ENCODE assay signal across 9 mouse cellular contexts in the genomic region with DNA sequence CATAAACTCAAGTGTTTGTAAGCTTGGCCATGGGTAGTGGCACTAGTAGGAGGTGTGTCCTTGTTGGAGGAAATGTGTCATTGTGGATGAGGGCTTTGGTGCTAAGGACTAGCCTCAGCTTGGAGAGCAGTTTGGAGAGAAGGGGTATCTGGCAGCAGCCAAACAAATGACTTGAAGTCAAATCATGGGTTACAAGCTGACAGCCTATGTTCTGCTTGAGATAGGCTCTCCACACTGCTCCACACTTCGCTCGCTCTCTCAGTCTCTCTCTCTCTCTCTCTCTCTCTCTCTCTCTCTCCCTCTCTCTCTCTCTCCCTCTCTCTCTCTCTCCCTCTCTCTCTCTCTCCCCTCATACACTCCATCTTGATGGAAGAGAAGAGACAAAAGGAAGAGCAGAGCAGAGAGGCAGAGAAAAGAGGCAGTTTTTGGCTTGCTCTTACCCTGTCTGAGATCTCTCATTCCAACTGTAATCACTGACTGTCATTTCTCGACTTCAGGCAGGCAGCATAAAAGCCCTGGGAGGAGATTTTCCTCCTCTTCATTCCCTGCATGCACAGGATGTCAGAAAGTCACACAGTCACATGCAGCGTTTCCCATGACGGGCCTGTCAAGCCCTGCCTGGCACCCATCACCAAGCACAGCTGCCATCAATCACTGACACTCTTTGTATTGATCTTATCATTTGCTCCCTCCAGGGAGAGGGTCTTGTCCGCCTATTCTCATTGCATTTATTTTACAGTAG.
A peak's percentile ranks its signal among the peaks of the same experiment; 100 is the strongest.
DNase-seq lines count a peak whose midpoint lies in the region; ATAC-seq lines count a peak whose summit lies in the region.
"Had no signal": no experiment of that assay in that cellular context is flagged by ENCODE, and none has a peak within 500 bp of the region (broad histone marks: within the 10 kb centered on the region; RNA-seq: fewer than 3 reads in every experiment).

No protein-coding gene starts in this region.

- no peak overlapping the region for H3K9ac ChIP-seq in embryonic facial prominence, embryonic 14.5 days (ENCODE audit: low read depth, low read length)
- no peak overlapping the region for H3K9ac ChIP-seq in heart, embryonic 15.5 days

- DNase-seq in kidney, postnatal 4 days, result peak; percentile 47 to 50
- no peak for DNase-seq in kidney, postnatal 14 days
- peak; percentile 29 for DNase-seq in embryonic facial prominence, embryonic 14.5 days (ENCODE audit: low spot score)
- peak; percentile 30 for DNase-seq in lung, postnatal 25 days (ENCODE audit: low spot score)
- no peak for DNase-seq in adrenal gland, adult 2 months
- no peak for DNase-seq in frontal cortex, postnatal 14 days (ENCODE audit: low spot score in 2 of 2)
- no peak for DNase-seq in gastrocnemius, postnatal 36 days
- DNase-seq: cerebellum, adult 9-10 months had no signal

- H3K27ac ChIP-seq in embryonic facial prominence, embryonic 14.5 days (replicated peaks; ENCODE audit: low read depth, low read length), result no peak overlapping the region
- H3K27ac ChIP-seq in heart, embryonic 15.5 days, result peak overlapping the region; percentile 73

- H3K9me3 ChIP-seq in embryonic facial prominence, embryonic 14.5 days (ENCODE audit: control insufficient read depth, low read length), result no peaks in the 10 kb centered on the region
- H3K9me3 ChIP-seq in heart, embryonic 15.5 days (replicated peaks), result no peaks in the 10 kb centered on the region

- ATAC-seq in embryonic facial prominence, embryonic 14.5 days (ENCODE audit: low read depth), result peak; percentile 53; the same call in 1 of the 2 replicates
- peak; percentile 73; the same call in 1 of the 2 replicates for ATAC-seq in heart, embryonic 15.5 days (replicated peaks; ENCODE audit: insufficient number of reproducible peaks, insufficient read depth, low FRiP score, low read depth)

- H3K4me1 ChIP-seq in embryonic facial prominence, embryonic 14.5 days (ENCODE audit: control insufficient read depth, insufficient read depth, low read length), result peaks cover 5% of the 10 kb centered on the region
- H3K4me1 ChIP-seq in heart, embryonic 15.5 days (replicated peaks), result peaks cover 23% of the 10 kb centered on the region

- no peak overlapping the region for H3K4me2 ChIP-seq in embryonic facial prominence, embryonic 14.5 days (ENCODE audit: low read depth, low read length)
- H3K4me2 ChIP-seq in heart, embryonic 15.5 days, result no peak overlapping the region

- H3K27me3 ChIP-seq in embryonic facial prominence, embryonic 14.5 days (replicated peaks; ENCODE audit: control insufficient read depth, insufficient read depth, low read length), result no peaks in the 10 kb centered on the region
- no peaks in the 10 kb centered on the region for H3K27me3 ChIP-seq in heart, embryonic 15.5 days

- no peak overlapping the region for H3K4me3 ChIP-seq in embryonic facial prominence, embryonic 14.5 days (ENCODE audit: low read depth, low read length)
- no peak overlapping the region for H3K4me3 ChIP-seq in heart, embryonic 15.5 days

- WGBS in embryonic facial prominence, embryonic 14.5 days, result 24% methylated on average over 5 of the region's 6 CpGs
- WGBS in heart, embryonic 15.5 days, result 23% methylated on average over 6 of the region's 6 CpGs

- intact Hi-C loops in gastrocnemius, postnatal 36 days (cut with DNase I), result no loop called here

- no peaks in the 10 kb centered on the region for H3K36me3 ChIP-seq in embryonic facial prominence, embryonic 14.5 days (ENCODE audit: control insufficient read depth, insufficient read depth, low read length)
- no peaks in the 10 kb centered on the region for H3K36me3 ChIP-seq in heart, embryonic 15.5 days

Comparison
In these comparisons a context has a peak if more than half of its experiments do, and no peak if none do; other contexts are left out.
1. DNase-seq: peak in kidney, postnatal 4 days (2 of 2), embryonic facial prominence, embryonic 14.5 days (single experiment) and lung, postnatal 25 days (single experiment); none in kidney, postnatal 14 days (single experiment), adrenal gland, adult 2 months (single experiment), frontal cortex, postnatal 14 days (0 of 2) and gastrocnemius, postnatal 36 days (0 of 2).